8 mouse cellular contexts compared by ENCODE assay signal in genomic region chr19:50676578-50677524, GRCm38 (mm10). TPM values are rescaled to one million over a fixed set of nuclear protein-coding genes. Genes with fewer than 3 reads are reported as not detected.
A peak's percentile ranks its signal among the peaks of the same experiment; 100 is the strongest.
DNase-seq lines count a peak whose midpoint lies in the region.

No protein-coding gene starts in this region.

- peaks cover 24% of the 10 kb centered on the region for H3K4me1 ChIP-seq in midbrain, embryonic 10.5 days

- H3K36me3 ChIP-seq in midbrain, embryonic 10.5 days, result no peaks in the 10 kb centered on the region

- peak overlapping the region; percentile 76 for H3K4me3 ChIP-seq in midbrain, embryonic 10.5 days

- DNase-seq in cerebellum, postnatal 25 days, result peak; percentile 20 to 22
- DNase-seq in cerebellum, adult 9-11 months, result no peak
- peak; percentile 23 to 49 for DNase-seq in right cerebral cortex, adult 2 months (ENCODE audit: low spot score in 2 of 2)
- DNase-seq in right cerebral cortex, postnatal 14 days, result no peak
- peak; percentile 21 for DNase-seq in midbrain, embryonic 10.5 days (ENCODE audit: low spot score)
- DNase-seq in telencephalon, adult 2 months (ENCODE audit: low read depth, low spot score), result peak; percentile 19
- no peak for DNase-seq in testis, postnatal 10 days (ENCODE audit: low spot score)
- DNase-seq in thymus, postnatal 36 days, result no peak

- WGBS in midbrain, embryonic 10.5 days, result 37% methylated on average over 19 of the region's 19 CpGs

- H3K27me3 ChIP-seq in midbrain, embryonic 10.5 days (ENCODE audit: low read depth, poor library complexity, severe bottlenecking), result peaks cover 43% of the 10 kb centered on the region

- no peak overlapping the region for H3K27ac ChIP-seq in midbrain, embryonic 10.5 days (replicated peaks)

- no peaks in the 10 kb centered on the region for H3K9me3 ChIP-seq in midbrain, embryonic 10.5 days (replicated peaks)

RNA-seq across cellular contexts. Expression of gene Sorcs1, which starts 1.6 kb away (rescaled TPM):
- polyA plus RNA-seq in midbrain, embryonic 10.5 days (2016; fragmentation: Nextera tagmentation; extraction: Ambion mirVana), result 3.1 and 3.8 TPM in 2 replicates

Comparison
In these comparisons a context has a peak if more than half of its experiments do, and no peak if none do; other contexts are left out.
1. DNase-seq: peak in cerebellum, postnatal 25 days (2 of 2), right cerebral cortex, adult 2 months (2 of 2), midbrain, embryonic 10.5 days (single experiment) and telencephalon, adult 2 months (single experiment); none in cerebellum, adult 9-11 months (single experiment), right cerebral cortex, postnatal 14 days (single experiment), testis, postnatal 10 days (single experiment) and thymus, postnatal 36 days (0 of 2).